Mouse (Mus musculus) stomach, postnatal 0 days (tissue): ENCODE results near the gene Rap1a. TPM values are rescaled to one million over a fixed set of nuclear protein-coding genes. Genes with fewer than 3 reads are reported as not detected.

Experiments
- ATAC-seq: fragments of 200-750 bp; cut with Nextera tagmentation; 2 replicates; pipeline ENCODE4 v1.8.0; 2017; ENCODE audit not compliant: low FRiP score, low TSS enrichment
- DNase-seq: peaks from one replicate; pipeline ENCODE4 v3.0.0-alpha.2; 2016; ENCODE audit warnings: low spot score
- H3K27ac ChIP-seq: fragments of 300-500 bp; sonication (generic); replicated peaks from 2 replicates; pipeline ENCODE4 v1.5.1; 2014; ENCODE audit warnings: mild to moderate bottlenecking, control low read depth
- H3K27me3 ChIP-seq: fragments of 300-500 bp; sonication (generic); 2 replicates; pipeline ENCODE4 v1.6.1; 2014; ENCODE audit warnings: low read length; ENCODE audit not compliant: control insufficient read depth, insufficient read depth
- H3K36me3 ChIP-seq: fragments of 300-500 bp; sonication (generic); 2 replicates; pipeline ENCODE4 v1.6.1; 2014; ENCODE audit warnings: low read length, mixed read lengths; ENCODE audit not compliant: control insufficient read depth, insufficient read depth
- H3K4me1 ChIP-seq: fragments of 300-500 bp; sonication (generic); replicated peaks from 2 replicates; pipeline ENCODE4 v1.6.1; 2014; ENCODE audit warnings: antibody characterized with exemption; ENCODE audit not compliant: control insufficient read depth, insufficient read depth
- H3K4me2 ChIP-seq: fragments of 300-500 bp; sonication (generic); replicated peaks from 2 replicates; pipeline ENCODE4 v1.6.1; 2014; ENCODE audit warnings: low read depth, mild to moderate bottlenecking, control low read depth, moderate library complexity
- H3K4me3 ChIP-seq: fragments of 300-500 bp; sonication (generic); 2 replicates; pipeline ENCODE4 v1.5.1; 2014; ENCODE audit warnings: low read depth, low read length, control low read depth
- H3K9ac ChIP-seq: fragments of 300-500 bp; sonication (generic); 2 replicates; pipeline ENCODE4 v1.6.1; 2014; ENCODE audit warnings: mild to moderate bottlenecking, low read length, control low read depth, mixed read lengths
- H3K9me3 ChIP-seq: fragments of 300-500 bp; sonication (generic); 2 replicates; pipeline ENCODE4 v1.6.1; 2016; ENCODE audit warnings: low read length; ENCODE audit not compliant: control insufficient read depth
- CTCF ChIP-seq: IDR thresholded peaks from 2 replicates; pipeline ENCODE4 v1.5.1; 2016; ENCODE audit warnings: antibody characterized with exemption, low read depth, mild to moderate bottlenecking, moderate library complexity
- EP300 ChIP-seq: optimal IDR thresholded peaks from 2 replicates; pipeline ENCODE3; 2016; ENCODE audit warnings: antibody characterized with exemption
- WGBS: fragments of 180-500 bp; shearing (Covaris S2); extraction: QIAGEN DNeasy Blood & Tissue Kit; methylation state at CpG from one replicate; pipeline ENCODE4 v1.1.7; 2014; 5-methylcytosine and 5-hydroxymethylcytosine counted together
- polyA plus RNA-seq: library from polyadenylated mRNA; unstranded; fragments of >200 nt; fragmentation: Nextera tagmentation; extraction: Ambion mirVana; gene quantifications from 2 replicates; pipeline ENCODE4 v1.2.1, GENCODE M21; 2015

The Rap1a gene
- polyA plus RNA-seq, 1 experiment from 2014 or later: 119 TPM

- H3K27me3 ChIP-seq: no peaks in the 10 kb centered on the region
- no peaks in the 10 kb centered on the region for H3K4me1 ChIP-seq
- TF ChIP-seq EP300: no peak
- TF ChIP-seq CTCF: no peak
- no peak overlapping the region for H3K4me2 ChIP-seq
- H3K36me3 ChIP-seq: 0 out of 2 replicates have a peak, but pooled peaks cover 3% of the 10 kb centered on the region
- no peaks in the 10 kb centered on the region for H3K9me3 ChIP-seq
- no peak for ATAC-seq
- H3K4me3 ChIP-seq: no peak overlapping the region
- DNase-seq: no peak
- H3K27ac ChIP-seq: no peak overlapping the region
- 88% methylated on average over 7 of the region's 7 CpGs for WGBS
- H3K9ac ChIP-seq: no peak overlapping the region
These were observed 8.8 kb downstream of the Rap1a start for GRCm38 (mm10) chr3:105792309-105792708.

GRCm38 (mm10) chr3:105791129-105791528 lies 10.0 kb downstream of the Rap1a start:
- ATAC-seq: no peak

DNA sequence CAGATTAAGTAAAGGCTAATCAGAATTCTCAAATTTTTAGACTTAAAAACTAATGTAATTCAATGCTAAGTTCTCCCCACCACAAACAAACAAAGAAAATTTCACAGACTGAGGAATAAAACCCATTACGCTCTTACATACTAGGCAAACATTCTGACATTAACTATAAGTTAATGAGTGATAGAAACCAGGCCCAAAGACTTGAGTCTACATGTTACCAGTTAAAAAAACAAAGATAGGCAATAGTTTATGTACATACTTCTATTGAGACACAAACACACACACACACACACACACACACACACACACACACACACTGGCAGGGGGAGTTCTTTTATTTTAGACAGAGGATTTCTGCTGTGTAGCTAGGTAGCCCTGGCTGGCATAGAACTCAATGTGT lies 10.8 kb downstream of the Rap1a start:
- DNase-seq: no peak
- ATAC-seq: peak; percentile 42; the same call in 1 of the 2 replicates

More at GRCm38 (mm10) chr3:105791129-105791528, 10.0 kb downstream of the Rap1a start:
- no peaks in the 10 kb centered on the region for H3K27me3 ChIP-seq
- H3K27ac ChIP-seq: no peak overlapping the region
- H3K4me2 ChIP-seq: no peak overlapping the region
- no peak overlapping the region for H3K9ac ChIP-seq
- no peak overlapping the region for H3K4me3 ChIP-seq
- no peak for DNase-seq
- H3K9me3 ChIP-seq: no peaks in the 10 kb centered on the region
- TF ChIP-seq EP300: no peak
- TF ChIP-seq CTCF: no peak
- H3K36me3 ChIP-seq: 0 out of 2 replicates have a peak, but pooled peaks cover 3% of the 10 kb centered on the region
- WGBS: 91% methylated on average over 2 of the region's 2 CpGs
- H3K4me1 ChIP-seq: no peaks in the 10 kb centered on the region

GRCm38 (mm10) chr3:105789776-105790175 lies 11.4 kb downstream of the Rap1a start:
- no peaks in the 10 kb centered on the region for H3K27me3 ChIP-seq
- 88% methylated on average over 1 of the region's 1 CpGs for WGBS
- no peaks in the 10 kb centered on the region for H3K9me3 ChIP-seq
- TF ChIP-seq CTCF: no peak
- no peak for TF ChIP-seq EP300
- H3K4me1 ChIP-seq: no peaks in the 10 kb centered on the region
- DNase-seq (no peak), ATAC-seq (no peak)
- no peak overlapping the region for H3K9ac ChIP-seq
- no peak overlapping the region for H3K27ac ChIP-seq
- H3K4me3 ChIP-seq: no peak overlapping the region
- 0 out of 2 replicates have a peak, but pooled peaks cover 3% of the 10 kb centered on the region for H3K36me3 ChIP-seq
- H3K4me2 ChIP-seq: no peak overlapping the region

More for the DNA sequence above, 10.8 kb downstream of the Rap1a start:
- 66% methylated on average over 1 of the region's 1 CpGs for WGBS
- Histone ChIP-seq H3K9me3 (no peaks in the 10 kb centered on the region), H3K36me3 (0 out of 2 replicates have a peak, but pooled peaks cover 3% of the 10 kb centered on the region), H3K4me3 (no peak overlapping the region), H3K4me2 (no peak overlapping the region), H3K27me3 (no peaks in the 10 kb centered on the region), H3K4me1 (no peaks in the 10 kb centered on the region), H3K27ac (no peak overlapping the region), H3K9ac (no peak overlapping the region)
- no peak for TF ChIP-seq CTCF
- TF ChIP-seq EP300: no peak

DNA sequence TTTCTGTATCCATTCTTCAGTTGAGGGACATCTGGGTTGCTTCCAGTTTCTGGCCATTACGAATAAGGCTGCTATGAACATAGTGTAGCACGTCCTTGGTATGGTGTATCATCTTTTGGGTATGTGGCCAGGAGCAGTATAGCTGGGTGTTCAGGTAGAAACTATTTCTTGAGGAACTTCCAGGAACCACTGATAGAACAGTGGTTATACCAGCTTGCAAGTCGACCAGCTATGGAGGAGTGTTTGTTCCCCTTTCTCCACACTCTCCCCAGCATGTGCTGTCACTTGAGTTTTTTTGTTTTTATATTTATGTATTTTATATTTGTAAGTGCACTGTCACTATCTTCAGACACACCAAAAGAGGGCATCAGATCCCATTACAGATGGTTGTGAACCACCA lies 13.8 kb downstream of the Rap1a start:
- no peak overlapping the region for H3K4me3 ChIP-seq
- H3K9me3 ChIP-seq: no peaks in the 10 kb centered on the region
- no peaks in the 10 kb centered on the region for H3K27me3 ChIP-seq
- H3K4me1 ChIP-seq: no peaks in the 10 kb centered on the region
- ATAC-seq (no peak), DNase-seq (no peak)
- WGBS: 87% methylated on average over 3 of the region's 3 CpGs
- no peak overlapping the region for H3K9ac ChIP-seq
- 0 out of 2 replicates have a peak, but pooled peaks cover 3% of the 10 kb centered on the region for H3K36me3 ChIP-seq
- no peak overlapping the region for H3K4me2 ChIP-seq
- no peak for TF ChIP-seq EP300
- TF ChIP-seq CTCF: no peak
- no peak overlapping the region for H3K27ac ChIP-seq

DNA sequence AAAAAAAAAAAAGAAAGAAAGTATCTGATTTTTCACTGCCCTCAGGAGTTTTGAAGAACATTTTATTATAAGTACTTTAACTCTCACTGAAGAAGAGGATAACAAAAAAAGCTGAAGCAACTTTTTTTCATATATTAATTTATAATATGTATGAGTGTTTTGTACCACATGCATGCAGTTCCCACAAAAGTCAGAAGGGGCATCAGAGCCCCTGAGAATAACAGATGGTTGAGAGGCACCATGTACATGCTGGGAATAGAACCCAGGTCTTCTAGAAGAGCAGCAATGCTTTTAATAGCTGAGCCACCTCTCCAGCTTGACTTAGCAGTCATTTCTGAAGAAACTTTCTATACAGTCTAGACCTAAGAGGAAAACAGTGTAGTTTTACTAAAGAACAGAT lies 15.3 kb downstream of the Rap1a start:
- H3K4me2 ChIP-seq: no peak overlapping the region
- no peak overlapping the region for H3K27ac ChIP-seq
- peak; percentile 30 for TF ChIP-seq CTCF
- TF ChIP-seq EP300: no peak
- ATAC-seq: no peak
- H3K36me3 ChIP-seq: 0 out of 2 replicates have a peak, but pooled peaks cover 3% of the 10 kb centered on the region
- no peaks in the 10 kb centered on the region for H3K9me3 ChIP-seq
- DNase-seq: no peak
- H3K9ac ChIP-seq: no peak overlapping the region
- no peaks in the 10 kb centered on the region for H3K27me3 ChIP-seq
- H3K4me1 ChIP-seq: no peaks in the 10 kb centered on the region
- no peak overlapping the region for H3K4me3 ChIP-seq
